Mouse (Mus musculus) E14TG2a.4 (cell line): Measurements from ENCODE around the gene 4930539E08Rik.

Experiments used
- CTCF ChIP-seq: conservative IDR thresholded peaks from 2 replicates; pipeline ENCODE4 v1.5.1; 2014; ENCODE audit warnings: low read length
- NANOG ChIP-seq: IDR thresholded peaks from 2 replicates; pipeline ENCODE4 v1.6.1; 2014; ENCODE audit warnings: borderline replicate concordance, low read length, mixed read lengths
- POU5F1 ChIP-seq: IDR thresholded peaks from 2 replicates; pipeline ENCODE4 v1.6.1; 2014; ENCODE audit warnings: low read length, borderline replicate concordance

GRCm38 (mm10) chr17:28913200-28913599 is 1.9 kb downstream of the 4930539E08Rik start:
- TF ChIP-seq CTCF = no peak
- no peak for TF ChIP-seq NANOG
- TF ChIP-seq POU5F1 = no peak
